Mouse (Mus musculus): Measurements from ENCODE around the gene Rab11fip5.

GRCm38 (mm10) chr6:85326564-85326963, 47.9 kb downstream of the Rab11fip5 start:
- TF ChIP-seq CTCF (IDR thresholded peaks at IDR 0.05; ENCODE audit: borderline replicate concordance, control insufficient read depth, extremely low read depth, insufficient read depth, low read length, poor library complexity) (no peak), POLR2A (IDR thresholded peaks at IDR 0.05; ENCODE audit: control insufficient read depth, extremely low read depth, insufficient read depth, low read length, poor library complexity) (no peak)

All from thymus, adult 2 months (tissue).